Mouse (Mus musculus) CH12.LX (cell line): ENCODE data around the gene Six6.

ENCODE experiments used
- BHLHE40 ChIP-seq: IDR thresholded peaks from 2 replicates; pipeline ENCODE4 v1.6.1; 2011; ENCODE audit warnings: mild to moderate bottlenecking, low read depth, low read length, improper control_type of control experiment
- CTCF ChIP-seq, 2 experiments: IDR thresholded peaks in 1 of 2; conservative IDR thresholded peaks in 1 of 2; 2 replicates each; pipeline ENCODE4 v1.5.1; 2011 to 2012; ENCODE audit warnings: low read depth in 2 of 2, low read length in 2 of 2, improper control_type of control experiment in 1 of 2, inconsistent platforms in 1 of 2, mild to moderate bottlenecking in 1 of 2, moderate library complexity in 1 of 2
- EP300 ChIP-seq: IDR thresholded peaks from 2 replicates; pipeline ENCODE4 v1.6.1; 2011; ENCODE audit warnings: low read length, improper control_type of control experiment
- GABPA ChIP-seq: IDR thresholded peaks from 2 replicates; pipeline ENCODE4 v1.6.1; 2012; ENCODE audit warnings: low read depth, low read length, improper control_type of control experiment, inconsistent platforms; ENCODE audit not compliant: insufficient replicate concordance
- HCFC1 ChIP-seq: IDR thresholded peaks from 2 replicates; pipeline ENCODE4 v1.6.1; 2012; ENCODE audit warnings: low read depth, mild to moderate bottlenecking, inconsistent platforms, low read length, improper control_type of control experiment
- IRF4 ChIP-seq: IDR thresholded peaks from 2 replicates; pipeline ENCODE4 v1.6.1; 2014; ENCODE audit warnings: low read depth, mild to moderate bottlenecking, inconsistent platforms, low read length, improper control_type of control experiment
- MAFK ChIP-seq: IDR thresholded peaks from 2 replicates; pipeline ENCODE4 v1.6.1; 2011; ENCODE audit warnings: low read length, improper control_type of control experiment; ENCODE audit not compliant: insufficient replicate concordance
- MAX ChIP-seq: IDR thresholded peaks from 2 replicates; pipeline ENCODE4 v1.6.1; 2011; ENCODE audit warnings: low read length, improper control_type of control experiment
- PAX5 ChIP-seq: IDR thresholded peaks from 2 replicates; pipeline ENCODE4 v1.6.1; 2012; ENCODE audit warnings: low read length, inconsistent platforms, mixed read lengths
- POLR2AphosphoS2 ChIP-seq: IDR thresholded peaks from 2 replicates; pipeline ENCODE4 v1.6.1; 2011; ENCODE audit warnings: low read depth, low read length, improper control_type of control experiment
- RCOR1 ChIP-seq: conservative IDR thresholded peaks from 2 replicates; pipeline ENCODE4 v1.6.1; 2012; ENCODE audit warnings: low read depth, mild to moderate bottlenecking, inconsistent platforms, low read length, improper control_type of control experiment
- SMC3 ChIP-seq: IDR thresholded peaks from 2 replicates; pipeline ENCODE4 v1.6.1; 2011; ENCODE audit warnings: low read depth, low read length, improper control_type of control experiment

DNA sequence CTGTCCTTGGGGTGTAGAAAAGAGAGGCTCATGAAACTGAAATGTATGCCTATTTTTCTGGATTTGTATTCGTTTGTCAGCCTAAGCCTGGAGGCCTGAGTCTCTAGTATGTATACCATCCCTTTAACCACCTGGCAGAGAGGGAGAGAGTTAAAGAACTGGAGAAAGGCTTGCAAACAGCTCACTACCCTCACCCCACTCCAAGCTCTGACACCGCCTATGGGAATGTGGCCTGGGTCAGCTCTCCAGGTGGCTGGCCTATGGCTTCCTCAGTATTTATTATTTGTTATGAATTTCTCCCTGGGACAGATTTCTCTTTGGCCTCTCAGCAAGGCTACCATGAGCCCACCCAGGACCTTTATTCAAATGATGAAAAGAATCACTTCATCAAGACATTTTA, 7.6 kb downstream of the Six6 start:
- TF ChIP-seq CTCF (conservative IDR thresholded peaks at IDR 0.05 in 1 of 2, IDR thresholded peaks at IDR 0.05 in 1 of 2; ENCODE audit: low read depth in 2 of 2, low read length in 2 of 2) = no peak
- TF ChIP-seq HCFC1 = no peak
- no peak for TF ChIP-seq IRF4
- no peak for TF ChIP-seq BHLHE40
- no peak for TF ChIP-seq GABPA
- no peak for TF ChIP-seq MAX
- no peak for TF ChIP-seq MAFK
- no peak for TF ChIP-seq SMC3
- TF ChIP-seq EP300 = no peak
- TF ChIP-seq POLR2AphosphoS2 = no peak
- no peak for TF ChIP-seq PAX5
- no peak for TF ChIP-seq RCOR1
